Mouse (Mus musculus) CH12.LX (cell line): ENCODE measurements around the gene Spdef.

Source experiments
- EP300 ChIP-seq: IDR thresholded peaks from 2 replicates; pipeline ENCODE4 v1.6.1; 2011; ENCODE audit warnings: low read length, improper control_type of control experiment
- ETS1 ChIP-seq: conservative IDR thresholded peaks from 2 replicates; pipeline ENCODE4 v1.6.1; 2012; ENCODE audit warnings: low read depth, mild to moderate bottlenecking, inconsistent platforms, low read length, improper control_type of control experiment, moderate library complexity
- JUN ChIP-seq: IDR thresholded peaks from 2 replicates; pipeline ENCODE4 v1.6.1; 2011; ENCODE audit warnings: low read depth, mild to moderate bottlenecking, low read length, improper control_type of control experiment, moderate library complexity; ENCODE audit not compliant: insufficient read depth
- POLR2A ChIP-seq: IDR thresholded peaks from 2 replicates; pipeline ENCODE4 v1.6.1; 2011; ENCODE audit warnings: low read depth, mild to moderate bottlenecking, improper control_type of control experiment, low read length
- TCF12 ChIP-seq: IDR thresholded peaks from 2 replicates; pipeline ENCODE4 v1.6.1; 2014; ENCODE audit warnings: low read depth, mild to moderate bottlenecking, inconsistent platforms, low read length, improper control_type of control experiment
- USF1 ChIP-seq: IDR thresholded peaks from 2 replicates; pipeline ENCODE4 v1.6.1; 2014; ENCODE audit warnings: low read depth, mild to moderate bottlenecking, inconsistent platforms, low read length, improper control_type of control experiment
- ZNF384 ChIP-seq: IDR thresholded peaks from 2 replicates; pipeline ENCODE4 v1.6.1; 2012; ENCODE audit warnings: low read depth, low read length, improper control_type of control experiment, inconsistent platforms

- TF ChIP-seq JUN (no peak), EP300 (no peak), TCF12 (no peak), POLR2A (no peak), USF1 (no peak), ZNF384 (no peak), ETS1 (no peak)
These were observed 24.7 kb downstream of the Spdef start for GRCm38 (mm10) chr17:27703961-27704621.
